8 mouse cellular contexts compared by ENCODE assay signal in the genomic region with DNA sequence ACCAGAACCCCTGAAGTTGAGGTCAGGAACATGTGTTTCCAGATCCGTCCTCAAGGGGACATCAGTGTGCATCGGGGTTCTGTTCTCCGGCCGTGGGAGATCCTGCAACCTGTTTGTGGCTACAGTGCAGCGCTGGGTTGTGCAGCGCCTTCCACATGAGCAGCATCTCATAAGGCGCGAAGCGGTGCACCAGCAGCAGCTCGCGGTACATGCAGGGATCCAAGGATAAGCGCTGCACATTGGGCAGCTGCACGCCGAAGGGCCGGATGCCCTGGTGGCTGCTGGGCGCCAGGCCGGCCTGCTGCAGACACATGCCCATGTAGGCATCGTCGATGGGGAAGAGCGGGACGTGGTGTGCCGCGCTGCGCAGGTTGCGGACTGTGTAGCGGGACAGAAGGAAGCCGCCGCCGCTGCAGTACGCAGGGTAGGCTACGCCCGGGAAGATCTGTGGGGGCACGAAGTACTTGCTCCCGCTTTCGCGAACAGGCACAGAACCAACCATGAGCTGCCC. TPM values are rescaled to one million over a fixed set of nuclear protein-coding genes. Genes with fewer than 3 reads are reported as not detected.
DNase-seq lines count a peak whose midpoint lies in the region; ATAC-seq and TF ChIP-seq lines count a peak whose summit lies in the region.

No protein-coding gene starts in this region.

- peak overlapping the region; percentile 29 for H3K9ac ChIP-seq in forebrain, embryonic 11.5 days (ENCODE audit: low read length)
- no peak overlapping the region; the same call in 1 of the 2 replicates for H3K9ac ChIP-seq in intestine, postnatal 0 days (ENCODE audit: low read depth, low read length)
- no peak overlapping the region for H3K9ac ChIP-seq in stomach, embryonic 14.5 days (replicated peaks; ENCODE audit: low read depth, low read length)

- H3K27ac ChIP-seq in left cerebral cortex, adult 2 months = no peak overlapping the region
- H3K27ac ChIP-seq in forebrain, embryonic 11.5 days (ENCODE audit: low read depth, low read length) = no peak overlapping the region
- H3K27ac ChIP-seq in intestine, postnatal 0 days (ENCODE audit: low read depth, low read length) = no peak overlapping the region
- H3K27ac ChIP-seq in stomach, embryonic 14.5 days (ENCODE audit: low read length) = no peak overlapping the region

- peak overlapping the region; percentile 70 for H3K4me2 ChIP-seq in forebrain, embryonic 11.5 days (ENCODE audit: low read depth, low read length, severe bottlenecking)
- H3K4me2 ChIP-seq in intestine, postnatal 0 days (replicated peaks; ENCODE audit: low read depth) = peak overlapping the region; percentile 65
- peak overlapping the region; percentile 67 for H3K4me2 ChIP-seq in stomach, embryonic 14.5 days (replicated peaks; ENCODE audit: low read depth, low read length)

- TF ChIP-seq CTCF in left cerebral cortex, adult 2 months (IDR thresholded peaks at IDR 0.05) = peak; percentile 52
- TF ChIP-seq CTCF in intestine, postnatal 0 days (IDR thresholded peaks at IDR 0.05; ENCODE audit: low read depth) = peak; percentile 73

- H3K9me3 ChIP-seq in forebrain, embryonic 11.5 days (ENCODE audit: control insufficient read depth, low read length) = no peaks in the 10 kb centered on the region
- no peaks in the 10 kb centered on the region for H3K9me3 ChIP-seq in intestine, postnatal 0 days (ENCODE audit: control insufficient read depth)
- H3K9me3 ChIP-seq in stomach, embryonic 14.5 days (ENCODE audit: control insufficient read depth, low read depth, low read length) = no peaks in the 10 kb centered on the region

- peak in 1 of 2 experiments; percentile 30 for DNase-seq in left cerebral cortex, adult 2 months (ENCODE audit: extremely low spot score in 1 of 2, low spot score in 2 of 2)
- no peak for DNase-seq in left cerebral cortex, adult 11 months (ENCODE audit: low spot score)
- peak; percentile 28 for DNase-seq in adrenal gland, postnatal 25 days
- peak; percentile 74 for DNase-seq in forebrain, embryonic 11.5 days (ENCODE audit: low spot score)
- DNase-seq in lung, postnatal 25 days (ENCODE audit: low spot score) = peak; percentile 32
- DNase-seq in frontal cortex, postnatal 25 days (ENCODE audit: low spot score in 2 of 2) = no peak

- no peaks in the 10 kb centered on the region for H3K36me3 ChIP-seq in forebrain, embryonic 11.5 days (ENCODE audit: control insufficient read depth, insufficient read depth, low read length)
- H3K36me3 ChIP-seq in intestine, postnatal 0 days (ENCODE audit: control insufficient read depth, insufficient read depth) = no peaks in the 10 kb centered on the region
- no peaks in the 10 kb centered on the region for H3K36me3 ChIP-seq in stomach, embryonic 14.5 days (ENCODE audit: control insufficient read depth, insufficient read depth, low read length)

- H3K4me3 ChIP-seq in left cerebral cortex, adult 2 months = peak overlapping the region; percentile 47
- peak overlapping the region; percentile 32 for H3K4me3 ChIP-seq in forebrain, embryonic 11.5 days (ENCODE audit: low read depth, low read length)
- H3K4me3 ChIP-seq in intestine, postnatal 0 days (ENCODE audit: low read depth, low read length) = peak overlapping the region; percentile 29
- peak overlapping the region; percentile 33 for H3K4me3 ChIP-seq in stomach, embryonic 14.5 days (ENCODE audit: low read depth, low read length)

- WGBS in forebrain, embryonic 11.5 days = 6% methylated on average over 36 of the region's 36 CpGs
- WGBS in intestine, postnatal 0 days = 3% methylated on average over 36 of the region's 36 CpGs
- whole genome bisulfite sequencing in stomach, embryonic 14.5 days = 5% methylated on average over 36 of the region's 36 CpGs

- peak; percentile 68 for ATAC-seq in forebrain, embryonic 11.5 days (replicated peaks; ENCODE audit: low FRiP score)
- peak; percentile 22 for ATAC-seq in intestine, postnatal 0 days
- peak; percentile 56; the same call in 1 of the 2 replicates for ATAC-seq in stomach, embryonic 14.5 days (ENCODE audit: insufficient number of reproducible peaks, insufficient read depth, low FRiP score, low read depth)

- peaks cover 11% of the 10 kb centered on the region; the same call in 1 of the 2 replicates for H3K4me1 ChIP-seq in forebrain, embryonic 11.5 days (replicated peaks; ENCODE audit: control insufficient read depth, insufficient read depth, low read length)
- peaks cover 14% of the 10 kb centered on the region for H3K4me1 ChIP-seq in intestine, postnatal 0 days (replicated peaks; ENCODE audit: control insufficient read depth, insufficient read depth, low read length)
- peaks cover 8% of the 10 kb centered on the region; the same call in 1 of the 2 replicates for H3K4me1 ChIP-seq in stomach, embryonic 14.5 days (ENCODE audit: control insufficient read depth, insufficient read depth, low read length)

- peaks cover 62% of the 10 kb centered on the region for H3K27me3 ChIP-seq in forebrain, embryonic 11.5 days (ENCODE audit: control insufficient read depth, insufficient read depth, low read length)
- H3K27me3 ChIP-seq in intestine, postnatal 0 days (replicated peaks; ENCODE audit: control insufficient read depth, insufficient read depth, low read length) = peaks cover 24% of the 10 kb centered on the region; the same call in 1 of the 2 replicates
- H3K27me3 ChIP-seq in stomach, embryonic 14.5 days (ENCODE audit: control insufficient read depth, insufficient read depth, low read length) = peaks cover 25% of the 10 kb centered on the region

- intact Hi-C loops in left cerebral cortex, adult 2 months (cut with DNase I) = no loop called here

RNA-seq across cellular contexts. Expression of gene B3gnt6, which starts 5.7 kb away (rescaled TPM):
- under 1 TPM in 1 of 2 experiments, not detected in 1; 0.14 TPM for total RNA-seq in left cerebral cortex, adult 2 months (2021)
- total RNA-seq in adrenal gland, postnatal 25 days (2021) = 5.6 and 12.4 TPM in 2 replicates
- not detected in 2 replicates for polyA plus RNA-seq in forebrain, embryonic 11.5 days (2014; fragmentation: Nextera tagmentation; extraction: Ambion mirVana)
- polyA plus RNA-seq in intestine, postnatal 0 days (2015; fragmentation: Nextera tagmentation; extraction: Ambion mirVana) = 0.08 and 0.21 TPM in 2 replicates
- polyA plus RNA-seq in stomach, embryonic 14.5 days (2014; fragmentation: Nextera tagmentation; extraction: Ambion mirVana) = 0.10 TPM in 1 of 2 replicates, not detected in the other

RNA-seq across cellular contexts. Expression of gene Capn5, which starts 15.5 kb away (rescaled TPM):
- total RNA-seq in left cerebral cortex, adult 2 months (2021) = 10 to 100 TPM; 30.8 to 36.1 TPM
- 4.0 and 9.5 TPM in 2 replicates for total RNA-seq in adrenal gland, postnatal 25 days (2021)
- 5.8 and 6.1 TPM in 2 replicates for polyA plus RNA-seq in forebrain, embryonic 11.5 days (2014; fragmentation: Nextera tagmentation; extraction: Ambion mirVana)
- 3.3 and 3.4 TPM in 2 replicates for polyA plus RNA-seq in intestine, postnatal 0 days (2015; fragmentation: Nextera tagmentation; extraction: Ambion mirVana)
- polyA plus RNA-seq in stomach, embryonic 14.5 days (2014; fragmentation: Nextera tagmentation; extraction: Ambion mirVana) = 5.9 and 7.2 TPM in 2 replicates

RNA-seq across cellular contexts. Expression of gene Omp, which starts 48.3 kb away (rescaled TPM):
- total RNA-seq in left cerebral cortex, adult 2 months (2021) = under 1 TPM; 0.77 to 0.89 TPM
- 5.2 and 5.4 TPM in 2 replicates for total RNA-seq in adrenal gland, postnatal 25 days (2021)
- 0.32 TPM in 1 of 2 replicates, not detected in the other for polyA plus RNA-seq in forebrain, embryonic 11.5 days (2014; fragmentation: Nextera tagmentation; extraction: Ambion mirVana)
- polyA plus RNA-seq in intestine, postnatal 0 days (2015; fragmentation: Nextera tagmentation; extraction: Ambion mirVana) = 0.10 and 0.26 TPM in 2 replicates
- polyA plus RNA-seq in stomach, embryonic 14.5 days (2014; fragmentation: Nextera tagmentation; extraction: Ambion mirVana) = 0.33 TPM in 1 of 2 replicates, not detected in the other

Comparison
In these comparisons a context has a peak if more than half of its experiments do, and no peak if none do; other contexts are left out.
1. DNase-seq: peak in adrenal gland, postnatal 25 days (single experiment), forebrain, embryonic 11.5 days (single experiment) and lung, postnatal 25 days (single experiment); none in left cerebral cortex, adult 11 months (single experiment) and frontal cortex, postnatal 25 days (0 of 2).
2. Peak in every context shown above with its lines, with median percentiles within 50 percentile points of each other: H3K4me3 ChIP-seq, ATAC-seq and H3K4me2 ChIP-seq.